Mouse (Mus musculus) olfactory bulb, adult 2 months (tissue): ENCODE data around the gene Lats1.

ENCODE experiments used
- CTCF ChIP-seq: fragments of 200-500 bp; IDR thresholded peaks from 2 replicates; pipeline ENCODE4 v1.5.1; 2012; ENCODE audit warnings: low read depth, mild to moderate bottlenecking, low read length, moderate library complexity; ENCODE audit not compliant: insufficient read depth
- POLR2A ChIP-seq: fragments of 200-500 bp; IDR thresholded peaks from 2 replicates; pipeline ENCODE4 v1.6.1; 2012; ENCODE audit warnings: mild to moderate bottlenecking, low read depth, low read length, moderate library complexity; ENCODE audit not compliant: insufficient read depth

- no peak for TF ChIP-seq CTCF
- no peak for TF ChIP-seq POLR2A
Observed at GRCm38 (mm10) chr10:7737914-7738313, 56.9 kb downstream of the Lats1 start.
